Mouse (Mus musculus) ES-Bruce4 (cell line): Measurements from ENCODE around the gene Gria1.

Source experiments
- CTCF ChIP-seq: IDR thresholded peaks from one replicate; pipeline ENCODE4 v1.8.1; 2011; ENCODE audit warnings: low read depth, low read length
- EP300 ChIP-seq: IDR thresholded peaks from 2 replicates; pipeline ENCODE4 v1.6.1; 2011; ENCODE audit warnings: low read depth, low read length; ENCODE audit not compliant: insufficient read depth
- POLR2A ChIP-seq: IDR thresholded peaks from one replicate; pipeline ENCODE4 v1.8.1; 2011; ENCODE audit warnings: low read length; ENCODE audit not compliant: insufficient read depth

DNA sequence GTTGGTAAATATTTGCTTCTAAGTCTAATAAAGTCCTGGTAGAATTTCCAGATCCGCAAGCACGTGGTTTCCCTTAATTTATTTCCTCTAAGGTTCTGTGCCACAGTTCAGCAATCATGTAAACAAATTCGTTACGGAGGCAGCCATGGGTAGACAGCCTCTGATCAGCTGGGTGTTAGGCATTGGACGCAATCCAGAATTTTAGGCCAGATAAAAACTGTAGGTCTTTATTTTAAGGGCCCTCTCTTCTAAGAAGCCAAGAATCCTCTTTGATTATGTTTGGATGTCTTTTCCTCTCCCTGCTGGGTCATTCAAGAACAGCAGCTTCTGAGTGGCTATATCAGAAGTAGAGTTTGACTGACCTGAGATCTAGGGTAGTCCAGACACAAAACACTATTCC, 89.3 kb downstream of the Gria1 start:
- TF ChIP-seq CTCF, result no peak
- TF ChIP-seq EP300, result no peak
- TF ChIP-seq POLR2A, result no peak
